Mouse (Mus musculus) megakaryocyte progenitor cell, adult 5-6 weeks (primary cell): ENCODE data around the gene Rhox2g. TPM values are rescaled to one million over a fixed set of nuclear protein-coding genes. Genes with fewer than 3 reads are reported as not detected.
"Not testable (repeated sequence)": the region's sequence is repeated elsewhere in the genome, so short reads cannot be mapped to it uniquely, and the experiment has no call there.

Experiments used
- ATAC-seq: replicated peaks from 2 replicates; pipeline ENCODE4 v1.8.0; 2016; ENCODE audit warnings: mild to moderate bottlenecking, moderate TSS enrichment, inconsistent platforms; ENCODE audit not compliant: poor library complexity
- total RNA-seq, 2 experiments: library from RNA; stranded (forward) in 1 of 2; stranded (reverse) in 1 of 2; fragments of 157-497, 149-512 nt in 1 of 2; fragments of 200-1000 nt in 1 of 2; gene quantifications; 2 replicates each; pipeline versions ENCODE4 v1.2.3 to v1.2.4; 2015 to 2017

Rhox2g gene
- total RNA-seq (2015) (not detected in 2 replicates), total RNA-seq (2017) (not detected in 2 replicates)

DNA sequence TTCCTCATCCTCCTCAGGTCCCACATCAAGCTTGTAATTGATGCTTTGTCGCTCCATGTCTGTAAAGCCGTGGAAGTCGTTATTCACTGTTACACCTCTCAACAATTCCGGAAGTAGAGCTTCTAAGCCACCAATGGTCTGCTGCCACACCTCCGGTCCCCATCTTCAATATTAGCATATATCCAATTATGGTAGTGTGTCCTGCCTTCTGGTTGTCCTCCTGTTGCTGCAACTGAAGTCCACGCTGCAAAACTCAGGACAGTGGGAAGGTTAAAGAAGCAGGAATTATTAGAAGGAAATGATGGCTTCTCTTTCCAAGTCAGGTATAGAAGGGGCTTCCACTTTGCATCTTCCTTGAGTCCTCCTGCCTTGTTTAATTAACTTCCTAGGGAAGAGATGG, at the start of gene Rhox2g:
Gene Rhox2g (minus strand): TSS at position 101 of the 400 bp plus-strand sequence.
- not testable (repeated sequence) for ATAC-seq

- ATAC-seq: no peak
Observed at GRCm38 (mm10) chrX:37692261-37692660, 49.0 kb upstream of the Rhox2g start.

- ATAC-seq: no peak
Observed at GRCm38 (mm10) chrX:37683031-37683715, 39.9 kb upstream of the Rhox2g start.

- not testable (repeated sequence) for ATAC-seq
Observed at GRCm38 (mm10) chrX:37673177-37673576, 29.9 kb upstream of the Rhox2g start, which contains the start of gene Rhox2h. Rhox2h (minus strand) TSS chrX:37673277.

DNA sequence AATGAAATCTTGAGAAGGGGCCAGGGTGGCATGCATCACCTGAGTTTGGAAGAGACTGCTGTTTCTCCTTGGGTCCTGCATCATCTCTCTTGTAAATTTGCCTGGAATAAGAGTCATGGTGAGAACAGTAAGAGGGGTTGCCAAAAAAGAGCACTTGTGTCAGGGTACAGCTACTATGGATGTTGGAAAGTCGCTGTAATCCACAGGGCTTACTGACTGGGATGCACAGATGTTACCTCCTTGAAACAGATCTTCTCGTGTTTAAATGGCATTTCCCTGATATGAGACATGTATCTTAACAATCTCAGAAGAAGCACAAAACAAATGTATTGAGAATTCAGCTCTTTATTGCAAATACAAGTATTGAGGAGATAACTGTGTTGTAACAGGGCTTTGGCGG, 25.4 kb upstream of the Rhox2g start, which contains the start of gene Rhox3h:
Gene Rhox3h (minus strand): TSS at position 101 of the 400 bp plus-strand sequence.
- not testable (repeated sequence) for ATAC-seq

- not testable (repeated sequence) for ATAC-seq
Observed at GRCm38 (mm10) chrX:37651227-37651626, 8.0 kb upstream of the Rhox2g start, which contains the start of gene Rhox4g. Rhox4g (minus strand) TSS chrX:37651327.

DNA sequence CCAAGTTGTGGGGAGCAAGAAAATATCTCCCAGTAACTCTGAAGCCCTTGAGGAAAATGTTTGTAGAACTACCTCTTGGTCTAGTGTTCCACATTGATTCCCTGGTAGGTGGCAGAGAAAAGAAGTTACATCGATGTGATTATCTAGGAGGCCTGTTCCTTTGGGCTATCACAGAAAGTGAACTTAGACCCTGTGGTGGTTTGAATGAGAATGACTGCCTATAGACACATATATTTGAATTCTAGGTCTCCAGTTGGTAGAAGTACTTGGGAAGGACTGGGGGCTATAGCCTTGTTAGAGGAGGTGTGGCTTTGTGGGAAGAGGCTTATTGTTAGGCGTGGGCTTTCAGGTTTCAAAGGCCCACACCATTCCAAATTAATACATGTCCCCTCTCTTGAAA, 14.8 kb downstream of the Rhox2g start, which contains the start of gene Rhox3g:
Gene Rhox3g (minus strand): TSS at position 101 of the 400 bp plus-strand sequence.
- not testable (repeated sequence) for ATAC-seq

DNA sequence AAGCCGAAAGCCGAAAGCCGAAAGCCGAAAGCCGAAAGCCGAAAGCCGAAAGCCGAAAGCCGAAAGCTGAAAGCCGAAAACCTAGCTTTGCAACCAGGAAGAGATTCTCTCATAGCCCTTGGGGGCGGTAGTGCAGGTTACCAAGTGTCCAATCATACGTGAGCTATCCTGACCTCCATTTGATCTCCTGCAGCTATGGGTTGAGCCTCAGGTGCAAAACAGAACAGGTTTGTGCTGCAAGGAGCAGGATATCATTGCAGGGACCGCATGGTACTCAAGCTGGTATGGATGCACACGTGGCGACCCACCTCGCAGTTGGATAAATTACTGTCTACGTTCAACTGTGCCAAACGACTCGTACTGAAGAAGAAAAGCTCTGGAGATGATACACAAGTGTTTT, 35.7 kb downstream of the Rhox2g start, which contains the start of gene Rhox4f:
Gene Rhox4f (minus strand): TSS at position 101 of the 400 bp plus-strand sequence.
- ATAC-seq: not testable (repeated sequence)

Other genes starting within 250 kb of the Rhox2g start
- not detected in 2 replicates for gene Rhox2b, start 231.4 kb downstream of the Rhox2g start, total RNA-seq (2015)
- gene Rhox2b, start 231.4 kb downstream of the Rhox2g start, total RNA-seq (2017): not detected in 2 replicates
- not detected in 2 replicates for gene Rhox4b, start 211.0 kb downstream of the Rhox2g start, total RNA-seq (2015)
- not detected in 2 replicates for gene Rhox4b, start 211.0 kb downstream of the Rhox2g start, total RNA-seq (2017)
- not detected in 2 replicates for gene Rhox2c, start 189.8 kb downstream of the Rhox2g start, total RNA-seq (2015)
- not detected in 2 replicates for gene Rhox2c, start 189.8 kb downstream of the Rhox2g start, total RNA-seq (2017)
- gene Rhox3c, start 184.9 kb downstream of the Rhox2g start, total RNA-seq (2015): not detected in 2 replicates
- gene Rhox3c, start 184.9 kb downstream of the Rhox2g start, total RNA-seq (2017): not detected in 2 replicates
- gene Rhox4c, start 163.1 kb downstream of the Rhox2g start, total RNA-seq (2015): not detected in 2 replicates
- gene Rhox4c, start 163.1 kb downstream of the Rhox2g start, total RNA-seq (2017): not detected in 2 replicates
- not detected in 2 replicates for gene Rhox2d, start 150.0 kb downstream of the Rhox2g start, total RNA-seq (2015)
- not detected in 2 replicates for gene Rhox2d, start 150.0 kb downstream of the Rhox2g start, total RNA-seq (2017)
- not detected in 2 replicates for gene Rhox4d, start 129.1 kb downstream of the Rhox2g start, total RNA-seq (2015)
- not detected in 2 replicates for gene Rhox4d, start 129.1 kb downstream of the Rhox2g start, total RNA-seq (2017)
- gene Rhox2e, start 113.0 kb downstream of the Rhox2g start, total RNA-seq (2015): not detected in 2 replicates
- gene Rhox2e, start 113.0 kb downstream of the Rhox2g start, total RNA-seq (2017): not detected in 2 replicates
- gene Rhox3e, start 101.5 kb downstream of the Rhox2g start, total RNA-seq (2015): not detected in 2 replicates
- gene Rhox3e, start 101.5 kb downstream of the Rhox2g start, total RNA-seq (2017): not detected in 2 replicates
- gene Rhox4e, start 86.1 kb downstream of the Rhox2g start, total RNA-seq (2015): not detected in 2 replicates
- not detected in 2 replicates for gene Rhox4e, start 86.1 kb downstream of the Rhox2g start, total RNA-seq (2017)
- gene Rhox2f, start 72.1 kb downstream of the Rhox2g start, total RNA-seq (2015): not detected in 2 replicates
- not detected in 2 replicates for gene Rhox2f, start 72.1 kb downstream of the Rhox2g start, total RNA-seq (2017)
- not detected in 2 replicates for gene Rhox3f, start 62.5 kb downstream of the Rhox2g start, total RNA-seq (2015)
- not detected in 2 replicates for gene Rhox3f, start 62.5 kb downstream of the Rhox2g start, total RNA-seq (2017)
- gene Rhox4f, start 35.8 kb downstream of the Rhox2g start, total RNA-seq (2015): not detected in 2 replicates
- gene Rhox4f, start 35.8 kb downstream of the Rhox2g start, total RNA-seq (2017): not detected in 2 replicates
- not detected in 2 replicates for gene Rhox3g, start 14.9 kb downstream of the Rhox2g start, total RNA-seq (2015)
- not detected in 2 replicates for gene Rhox3g, start 14.9 kb downstream of the Rhox2g start, total RNA-seq (2017)
- not detected in 2 replicates for gene Rhox4g, start 7.9 kb upstream of the Rhox2g start, total RNA-seq (2015)
- gene Rhox4g, start 7.9 kb upstream of the Rhox2g start, total RNA-seq (2017): not detected in 2 replicates
- gene Rhox3h, start 25.3 kb upstream of the Rhox2g start, total RNA-seq (2015): not detected in 2 replicates
- gene Rhox3h, start 25.3 kb upstream of the Rhox2g start, total RNA-seq (2017): not detected in 2 replicates
- not detected in 2 replicates for gene Rhox2h, start 29.8 kb upstream of the Rhox2g start, total RNA-seq (2015)
- not detected in 2 replicates for gene Rhox2h, start 29.8 kb upstream of the Rhox2g start, total RNA-seq (2017)
- gene Rhox5, start 161.4 kb upstream of the Rhox2g start, total RNA-seq (2015): not detected in 2 replicates
- not detected in 2 replicates for gene Rhox5, start 161.4 kb upstream of the Rhox2g start, total RNA-seq (2017)
- not detected in 2 replicates for gene Rhox6, start 183.4 kb upstream of the Rhox2g start, total RNA-seq (2015)
- not detected in 2 replicates for gene Rhox6, start 183.4 kb upstream of the Rhox2g start, total RNA-seq (2017)
- gene Rhox7a, start 188.2 kb upstream of the Rhox2g start, total RNA-seq (2015): not detected in 2 replicates
- gene Rhox7a, start 188.2 kb upstream of the Rhox2g start, total RNA-seq (2017): not detected in 2 replicates
- gene Rhox8, start 235.5 kb upstream of the Rhox2g start, total RNA-seq (2015): not detected in 2 replicates
- not detected in 2 replicates for gene Rhox8, start 235.5 kb upstream of the Rhox2g start, total RNA-seq (2017)